Mouse (Mus musculus): ENCODE data around the gene Ostf1.

- TF ChIP-seq GATA1 (IDR thresholded peaks at IDR 0.05; ENCODE audit: borderline replicate concordance, low read length) = no peak
- TF ChIP-seq CTCF (IDR thresholded peaks at IDR 0.05; ENCODE audit: low read depth, low read length) = no peak
- no peak for TF ChIP-seq POLR2AphosphoS5 (IDR thresholded peaks at IDR 0.05; ENCODE audit: insufficient replicate concordance, low read depth, low read length)
- TF ChIP-seq TAL1 (conservative IDR thresholded peaks at IDR 0.05; ENCODE audit: low read depth, low read length) = no peak
- TF ChIP-seq GATA2 (IDR thresholded peaks at IDR 0.05; ENCODE audit: borderline replicate concordance, low read depth, low read length) = no peak
These were observed 40.7 kb downstream of the Ostf1 start for GRCm38 (mm10) chr19:18590942-18591354.
